In genomic region chr15:93283349-93283748, GRCm38 (mm10) we compare ENCODE assay signal across 8 mouse cellular contexts. TPM values are rescaled to one million over a fixed set of nuclear protein-coding genes. Genes with fewer than 3 reads are reported as not detected.
DNase-seq lines count a peak whose midpoint lies in the region; ATAC-seq and TF ChIP-seq lines count a peak whose summit lies in the region.

No protein-coding gene starts in this region.

- TF ChIP-seq POLR2A in ES-Bruce4 (IDR thresholded peaks at IDR 0.05; ENCODE audit: insufficient read depth, low read length), result no peak

- no peaks in the 10 kb centered on the region for H3K9me3 ChIP-seq in hindbrain, embryonic 11.5 days (ENCODE audit: control insufficient read depth, low read length)
- H3K9me3 ChIP-seq in hindbrain, embryonic 12.5 days (replicated peaks), result no peaks in the 10 kb centered on the region
- H3K9me3 ChIP-seq in ES-Bruce4 (replicated peaks; ENCODE audit: control insufficient read depth, insufficient read depth, low read length, poor library complexity, severe bottlenecking), result no peaks in the 10 kb centered on the region

- H3K9ac ChIP-seq in hindbrain, embryonic 11.5 days (ENCODE audit: low read depth, low read length), result no peak overlapping the region
- H3K9ac ChIP-seq in hindbrain, embryonic 12.5 days, result no peak overlapping the region
- H3K9ac ChIP-seq in ES-Bruce4 (ENCODE audit: low read depth, poor library complexity, severe bottlenecking), result no peak overlapping the region

- no peak overlapping the region for H3K27ac ChIP-seq in hindbrain, embryonic 11.5 days (ENCODE audit: low read depth, low read length)
- H3K27ac ChIP-seq in hindbrain, embryonic 12.5 days, result no peak overlapping the region
- no peak overlapping the region for H3K27ac ChIP-seq in ES-Bruce4 (ENCODE audit: insufficient read depth, low read length)

- no peaks in the 10 kb centered on the region for H3K4me1 ChIP-seq in hindbrain, embryonic 11.5 days (replicated peaks; ENCODE audit: control insufficient read depth, insufficient read depth, low read length)
- H3K4me1 ChIP-seq in hindbrain, embryonic 12.5 days, result no peaks in the 10 kb centered on the region
- H3K4me1 ChIP-seq in ES-Bruce4 (ENCODE audit: control insufficient read depth, insufficient read depth, low read length), result no peaks in the 10 kb centered on the region

- no peak overlapping the region for H3K4me3 ChIP-seq in hindbrain, embryonic 11.5 days (ENCODE audit: low read depth, low read length)
- no peak overlapping the region for H3K4me3 ChIP-seq in hindbrain, embryonic 12.5 days
- H3K4me3 ChIP-seq in ES-Bruce4 (ENCODE audit: low read depth, low read length), result no peak overlapping the region

- TF ChIP-seq EP300 in ES-Bruce4 (IDR thresholded peaks at IDR 0.05; ENCODE audit: insufficient read depth, low read depth, low read length), result no peak

- DNase-seq in hindbrain, embryonic 11.5 days (ENCODE audit: low spot score), result peak; percentile 47
- DNase-seq in 3T3-L1 (ENCODE audit: low read depth, low spot score), result peak; percentile 38
- DNase-seq in ovary, postnatal 14 days (ENCODE audit: low spot score), result no peak
- no peak for DNase-seq in right cerebral cortex, postnatal 10 days (ENCODE audit: low spot score in 2 of 2)
- DNase-seq in right cerebral cortex, postnatal 36 days (ENCODE audit: low spot score in 2 of 2), result no peak

- H3K36me3 ChIP-seq in hindbrain, embryonic 11.5 days (ENCODE audit: control insufficient read depth, insufficient read depth, low read length), result no peaks in the 10 kb centered on the region
- H3K36me3 ChIP-seq in hindbrain, embryonic 12.5 days, result peaks cover 25% of the 10 kb centered on the region
- H3K36me3 ChIP-seq in ES-Bruce4 (ENCODE audit: control insufficient read depth, insufficient read depth, low read length, poor library complexity, severe bottlenecking), result no peaks in the 10 kb centered on the region

- no peaks in the 10 kb centered on the region for H3K27me3 ChIP-seq in hindbrain, embryonic 11.5 days (ENCODE audit: control insufficient read depth, insufficient read depth, low read length)
- no peaks in the 10 kb centered on the region for H3K27me3 ChIP-seq in hindbrain, embryonic 12.5 days
- no peaks in the 10 kb centered on the region for H3K27me3 ChIP-seq in ES-Bruce4 (ENCODE audit: control insufficient read depth, insufficient read depth, low read length, poor library complexity, severe bottlenecking)

- ATAC-seq in hindbrain, embryonic 11.5 days (ENCODE audit: low FRiP score), result no peak
- ATAC-seq in hindbrain, embryonic 12.5 days (ENCODE audit: low FRiP score), result no peak
- ATAC-seq in hematopoietic stem cell, adult 5-6 weeks (replicated peaks in 1 of 2; ENCODE audit: insufficient read depth in 1 of 2, low FRiP score in 2 of 2, low TSS enrichment in 1 of 2, low read depth in 1 of 2, poor library complexity in 2 of 2, severe bottlenecking in 2 of 2), result peak; percentile 28 to 47; a peak in 2 of 4 replicates

- WGBS in hindbrain, embryonic 11.5 days, result 69% methylated on average over 11 of the region's 11 CpGs
- WGBS in hindbrain, embryonic 12.5 days, result 68% methylated on average over 11 of the region's 11 CpGs

- no peak overlapping the region for H3K4me2 ChIP-seq in hindbrain, embryonic 11.5 days (replicated peaks; ENCODE audit: low read depth, low read length)
- H3K4me2 ChIP-seq in hindbrain, embryonic 12.5 days (replicated peaks), result no peak overlapping the region

- peak; percentile 50 for TF ChIP-seq CTCF in ES-Bruce4 (IDR thresholded peaks at IDR 0.05; ENCODE audit: low read depth, low read length)

RNA-seq across cellular contexts. Expression of gene Gxylt1, which starts 8.4 kb away (rescaled TPM):
- polyA plus RNA-seq in hindbrain, embryonic 11.5 days (2014; fragmentation: Nextera tagmentation; extraction: Ambion mirVana), result 13.5 and 16.2 TPM in 2 replicates
- 19.7 and 20.4 TPM in 2 replicates for polyA plus RNA-seq in hindbrain, embryonic 12.5 days (2016; fragmentation: Nextera tagmentation; extraction: Ambion mirVana)
- 35.7 and 39.1 TPM in 2 replicates for polyA plus RNA-seq in ES-Bruce4 (2011; ENCODE audit: insufficient read depth, insufficient read length, low read depth, missing spikeins)
- 21.4 and 24.7 TPM in 2 replicates for total RNA-seq in hematopoietic stem cell, adult 5-6 weeks (2017)

RNA-seq across cellular contexts. Expression of gene Yaf2, which starts 53.4 kb away (rescaled TPM):
- polyA plus RNA-seq in hindbrain, embryonic 11.5 days (2014; fragmentation: Nextera tagmentation; extraction: Ambion mirVana), result 130 and 138 TPM in 2 replicates
- polyA plus RNA-seq in hindbrain, embryonic 12.5 days (2016; fragmentation: Nextera tagmentation; extraction: Ambion mirVana), result 98.1 and 99.1 TPM in 2 replicates
- 21.7 and 22.5 TPM in 2 replicates for polyA plus RNA-seq in ES-Bruce4 (2011; ENCODE audit: insufficient read depth, insufficient read length, low read depth, missing spikeins)
- total RNA-seq in hematopoietic stem cell, adult 5-6 weeks (2017), result 26.6 and 28.4 TPM in 2 replicates

Comparison
In these comparisons a context has a peak if more than half of its experiments do, and no peak if none do; other contexts are left out.
1. ATAC-seq: peak in hematopoietic stem cell, adult 5-6 weeks (2 of 2); none in hindbrain, embryonic 11.5 days (single experiment) and hindbrain, embryonic 12.5 days (single experiment).
2. DNase-seq: peak in hindbrain, embryonic 11.5 days (single experiment) and 3T3-L1 (single experiment); none in ovary, postnatal 14 days (single experiment), right cerebral cortex, postnatal 10 days (0 of 2) and right cerebral cortex, postnatal 36 days (0 of 2).